ENCODE assay signal across 8 mouse cellular contexts in the genomic region with DNA sequence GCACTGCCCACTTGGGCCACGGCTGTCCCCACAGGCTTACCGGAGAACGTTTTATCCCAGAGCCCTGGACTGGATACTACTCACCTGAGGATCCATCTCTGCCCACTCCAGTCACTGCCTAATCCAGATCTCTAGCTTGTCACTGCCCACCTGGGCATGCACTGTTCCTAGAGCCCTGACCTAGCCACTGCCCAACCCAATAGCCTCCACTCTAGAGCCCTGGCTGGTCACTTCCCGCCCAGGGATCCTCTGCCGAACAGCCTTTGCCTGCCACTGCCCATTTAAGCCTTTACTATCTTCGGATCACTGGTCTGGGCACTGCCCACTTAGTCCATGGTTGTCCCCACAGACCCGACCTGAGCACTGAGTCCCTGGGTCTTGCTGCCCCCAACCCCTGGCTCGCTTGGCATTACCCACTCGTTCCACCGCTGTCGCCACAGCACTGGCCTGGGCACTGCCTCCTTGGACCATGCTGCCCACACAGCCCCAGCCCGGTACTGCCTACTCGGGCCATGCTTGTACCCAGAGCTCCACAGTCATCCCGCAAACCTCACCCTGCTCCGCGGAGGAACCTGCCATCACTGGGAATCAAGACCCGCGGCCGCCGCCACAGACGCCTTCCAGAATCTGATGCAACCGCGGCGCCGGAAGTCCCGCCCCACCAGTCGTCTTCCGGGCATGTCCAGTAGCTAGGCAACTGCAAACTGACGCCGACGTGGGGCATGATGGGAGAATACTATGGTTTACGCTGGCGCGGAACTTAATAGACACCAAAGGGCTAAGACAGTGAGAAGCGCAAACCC. TPM values are rescaled to one million over a fixed set of nuclear protein-coding genes. Genes with fewer than 3 reads are reported as not detected.
DNase-seq lines count a peak whose midpoint lies in the region; ATAC-seq and TF ChIP-seq lines count a peak whose summit lies in the region.

A gene (minus strand): TSS at position 663 of the 803 bp plus-strand sequence.

- H3K27me3 ChIP-seq in heart, embryonic 12.5 days (replicated peaks), result no peaks in the 10 kb centered on the region
- H3K27me3 ChIP-seq in kidney, postnatal 0 days (ENCODE audit: insufficient read depth, low read length), result no peaks in the 10 kb centered on the region
- H3K27me3 ChIP-seq in liver, embryonic 11.5 days (replicated peaks; ENCODE audit: control insufficient read depth, insufficient read depth, low read length), result no peaks in the 10 kb centered on the region
- no peaks in the 10 kb centered on the region for H3K27me3 ChIP-seq in stomach, embryonic 14.5 days (ENCODE audit: control insufficient read depth, insufficient read depth, low read length)

- peak within 1 kb of the TSS; percentile 26; the same call in 1 of the 2 replicates for H3K27ac ChIP-seq in heart, embryonic 12.5 days (ENCODE audit: poor library complexity, severe bottlenecking)
- peak within 1 kb of the TSS; percentile 27; the same call in 1 of the 2 replicates for H3K27ac ChIP-seq in kidney, postnatal 0 days
- H3K27ac ChIP-seq in liver, embryonic 11.5 days (ENCODE audit: low read depth, low read length), result peak within 1 kb of the TSS; percentile 73
- H3K27ac ChIP-seq in stomach, embryonic 14.5 days (ENCODE audit: low read length), result 0 out of 2 replicates have a peak within 1 kb of the TSS, but pooled peaks have one; percentile 21

- peak; percentile 99 for DNase-seq in CD4-positive helper T cell, adult 2 months (ENCODE audit: low read depth, low spot score)
- peak; percentile 91 for DNase-seq in brain, embryonic 18.5 days (ENCODE audit: low read depth, low spot score)
- peak; percentile 99 for DNase-seq in kidney, postnatal 0 days (ENCODE audit: low spot score)
- peak; percentile 93 for DNase-seq in liver, embryonic 11.5 days (ENCODE audit: low spot score)
- peak; percentile 98 for DNase-seq in naive thymus-derived CD4-positive, alpha-beta T cell, adult 2 months (ENCODE audit: low read depth)

- ATAC-seq in erythroid progenitor cell, adult 5-6 weeks (replicated peaks; ENCODE audit: low FRiP score, poor library complexity, severe bottlenecking), result peak; percentile 93
- ATAC-seq in heart, embryonic 12.5 days (ENCODE audit: insufficient number of reproducible peaks, low FRiP score), result peak; percentile 98
- ATAC-seq in kidney, postnatal 0 days (replicated peaks; ENCODE audit: low FRiP score, low read depth), result peak; percentile 99
- peak; percentile 99 for ATAC-seq in liver, embryonic 11.5 days (replicated peaks; ENCODE audit: low FRiP score)
- ATAC-seq in stomach, embryonic 14.5 days (ENCODE audit: insufficient number of reproducible peaks, insufficient read depth, low FRiP score, low read depth), result peak; percentile 98

- H3K36me3 ChIP-seq in heart, embryonic 12.5 days, result 0 out of 2 replicates have a peak, but pooled peaks cover 5% of the 10 kb centered on the region
- no peaks in the 10 kb centered on the region for H3K36me3 ChIP-seq in kidney, postnatal 0 days (ENCODE audit: insufficient read depth, low read length)
- H3K36me3 ChIP-seq in liver, embryonic 11.5 days (ENCODE audit: control insufficient read depth, insufficient read depth, low read length), result peaks cover 6% of the 10 kb centered on the region; the same call in 1 of the 2 replicates
- no peaks in the 10 kb centered on the region; the same call in 1 of the 2 replicates for H3K36me3 ChIP-seq in stomach, embryonic 14.5 days (ENCODE audit: control insufficient read depth, insufficient read depth, low read length)

- peak within 1 kb of the TSS; percentile 87 for H3K4me3 ChIP-seq in heart, embryonic 12.5 days
- peak within 1 kb of the TSS; percentile 89 for H3K4me3 ChIP-seq in kidney, postnatal 0 days (replicated peaks; ENCODE audit: low read depth, low read length)
- peak within 1 kb of the TSS; percentile 99 for H3K4me3 ChIP-seq in liver, embryonic 11.5 days (ENCODE audit: low read depth, low read length)
- H3K4me3 ChIP-seq in stomach, embryonic 14.5 days (ENCODE audit: low read depth, low read length), result peak within 1 kb of the TSS; percentile 86

- peak within 1 kb of the TSS; percentile 94 for H3K9ac ChIP-seq in heart, embryonic 12.5 days
- peak within 1 kb of the TSS; percentile 90 for H3K9ac ChIP-seq in kidney, postnatal 0 days (ENCODE audit: low read depth, low read length)
- peak within 1 kb of the TSS; percentile 94 for H3K9ac ChIP-seq in liver, embryonic 11.5 days (ENCODE audit: low read depth, low read length)
- peak within 1 kb of the TSS; percentile 91 for H3K9ac ChIP-seq in stomach, embryonic 14.5 days (replicated peaks; ENCODE audit: low read depth, low read length)

- H3K9me3 ChIP-seq in heart, embryonic 12.5 days (replicated peaks), result no peaks in the 10 kb centered on the region
- no peaks in the 10 kb centered on the region for H3K9me3 ChIP-seq in kidney, postnatal 0 days (replicated peaks; ENCODE audit: low read length)
- no peaks in the 10 kb centered on the region for H3K9me3 ChIP-seq in liver, embryonic 11.5 days (ENCODE audit: control insufficient read depth, low read length)
- no peaks in the 10 kb centered on the region for H3K9me3 ChIP-seq in stomach, embryonic 14.5 days (ENCODE audit: control insufficient read depth, low read depth, low read length)

- H3K4me1 ChIP-seq in heart, embryonic 12.5 days (replicated peaks), result peaks cover 24% of the 10 kb centered on the region
- H3K4me1 ChIP-seq in kidney, postnatal 0 days (replicated peaks; ENCODE audit: insufficient read depth, low read length), result 0 out of 2 replicates have a peak, but pooled peaks cover 8% of the 10 kb centered on the region
- H3K4me1 ChIP-seq in liver, embryonic 11.5 days (replicated peaks; ENCODE audit: control insufficient read depth, insufficient read depth, low read length), result peaks cover 8% of the 10 kb centered on the region
- H3K4me1 ChIP-seq in stomach, embryonic 14.5 days (ENCODE audit: control insufficient read depth, insufficient read depth, low read length), result peaks cover 9% of the 10 kb centered on the region

- WGBS in heart, embryonic 12.5 days, result 1% methylated on average over 35 of the region's 35 CpGs
- 1% methylated on average over 35 of the region's 35 CpGs for WGBS in kidney, postnatal 0 days
- 1% methylated on average over 35 of the region's 35 CpGs for WGBS in liver, embryonic 11.5 days
- WGBS in stomach, embryonic 14.5 days, result 1% methylated on average over 35 of the region's 35 CpGs

- H3K4me2 ChIP-seq in heart, embryonic 12.5 days, result peak within 1 kb of the TSS; percentile 95
- peak within 1 kb of the TSS; percentile 70 for H3K4me2 ChIP-seq in kidney, postnatal 0 days (ENCODE audit: low read length)
- peak within 1 kb of the TSS; percentile 97 for H3K4me2 ChIP-seq in liver, embryonic 11.5 days
- H3K4me2 ChIP-seq in stomach, embryonic 14.5 days (replicated peaks; ENCODE audit: low read depth, low read length), result peak within 1 kb of the TSS; percentile 91

- no peak for TF ChIP-seq CTCF in kidney, postnatal 0 days (IDR thresholded peaks at IDR 0.05; ENCODE audit: low read depth)

RNA-seq across cellular contexts. Expression of the gene that starts here (rescaled TPM):
- 139 and 184 TPM in 2 replicates for total RNA-seq in erythroid progenitor cell, adult 5-6 weeks (2015; ENCODE audit: low replicate concordance)
- total RNA-seq in erythroid progenitor cell, adult 5-6 weeks (2017; ENCODE audit: low replicate concordance), result 212 and 322 TPM in 2 replicates
- 28.4 and 31.3 TPM in 2 replicates for polyA plus RNA-seq in heart, embryonic 12.5 days (2016; fragmentation: Nextera tagmentation; extraction: Ambion mirVana)
- polyA plus RNA-seq in kidney, postnatal 0 days (2015; fragmentation: Nextera tagmentation; extraction: Ambion mirVana), result 34.7 and 42.2 TPM in 2 replicates
- polyA plus RNA-seq in liver, embryonic 11.5 days (2014; fragmentation: Nextera tagmentation; extraction: Ambion mirVana), result 100 and 107 TPM in 2 replicates
- polyA plus RNA-seq in stomach, embryonic 14.5 days (2014; fragmentation: Nextera tagmentation; extraction: Ambion mirVana), result 51.1 and 58.1 TPM in 2 replicates

Comparison
In these comparisons a context has a peak if more than half of its experiments do, and no peak if none do; other contexts are left out.
1. Peak in every context shown above with its lines: DNase-seq, ATAC-seq, H3K4me3 ChIP-seq and H3K27ac ChIP-seq.
2. H3K27ac ChIP-seq: peak in every context shown above with its lines; median percentile 73 in liver, embryonic 11.5 days; 27 in kidney, postnatal 0 days; 26 in heart, embryonic 12.5 days; 21 in stomach, embryonic 14.5 days.